Mouse (Mus musculus) hindbrain, embryonic 14.5 days (tissue): ENCODE data around the gene Padi1. TPM values are rescaled to one million over a fixed set of nuclear protein-coding genes. Genes with fewer than 3 reads are reported as not detected.

Experiments used
- ATAC-seq: fragments of 200-750 bp; cut with Nextera tagmentation; 2 replicates; pipeline ENCODE4 v1.8.0; 2017; ENCODE audit warnings: moderate number of reproducible peaks, mild to moderate bottlenecking, moderate TSS enrichment, moderate library complexity; ENCODE audit not compliant: low FRiP score
- DNase-seq: peaks from one replicate; pipeline ENCODE4 v3.0.0-alpha.2; 2015; ENCODE audit warnings: low spot score
- H3K27ac ChIP-seq: fragments of 300-500 bp; sonication (generic); 2 replicates; pipeline ENCODE4 v1.5.1; 2014; ENCODE audit warnings: mild to moderate bottlenecking, moderate library complexity
- H3K27me3 ChIP-seq: fragments of 300-500 bp; sonication (generic); 2 replicates; pipeline ENCODE4 v1.6.1; 2014; ENCODE audit warnings: mild to moderate bottlenecking, low read length, mixed read lengths; ENCODE audit not compliant: control insufficient read depth, insufficient read depth
- H3K36me3 ChIP-seq: fragments of 300-500 bp; sonication (generic); replicated peaks from 2 replicates; pipeline ENCODE4 v1.6.1; 2014; ENCODE audit not compliant: control insufficient read depth, insufficient read depth
- H3K4me1 ChIP-seq: fragments of 300-500 bp; sonication (generic); replicated peaks from 2 replicates; pipeline ENCODE4 v1.6.1; 2014; ENCODE audit warnings: antibody characterized with exemption, low read length, mixed read lengths; ENCODE audit not compliant: control insufficient read depth, insufficient read depth
- H3K4me2 ChIP-seq: fragments of 300-500 bp; sonication (generic); replicated peaks from 2 replicates; pipeline ENCODE4 v1.6.1; 2014; ENCODE audit warnings: mild to moderate bottlenecking, moderate library complexity
- H3K4me3 ChIP-seq: fragments of 300-500 bp; sonication (generic); replicated peaks from 2 replicates; pipeline ENCODE4 v1.5.1; 2014; ENCODE audit warnings: mild to moderate bottlenecking, low read length
- H3K9ac ChIP-seq: fragments of 300-500 bp; sonication (generic); 2 replicates; pipeline ENCODE4 v1.6.1; 2014
- H3K9me3 ChIP-seq: fragments of 300-500 bp; sonication (generic); 2 replicates; pipeline ENCODE4 v1.6.1; 2016; ENCODE audit warnings: low read length; ENCODE audit not compliant: control insufficient read depth
- WGBS: fragments of 180-500 bp; shearing (Covaris S2); extraction: QIAGEN DNeasy Blood & Tissue Kit; methylation state at CpG from one replicate; pipeline ENCODE4 v1.1.7; 2014; 5-methylcytosine and 5-hydroxymethylcytosine counted together
- polyA plus RNA-seq: library from polyadenylated mRNA; unstranded; fragments of >200 nt; fragmentation: Nextera tagmentation; extraction: Ambion mirVana; gene quantifications from 2 replicates; pipeline ENCODE4 v1.2.1, GENCODE M21; 2014

The Padi1 gene
- polyA plus RNA-seq, 1 experiment from 2014 or later, result not detected

- H3K9me3 ChIP-seq, result no peaks in the 10 kb centered on the region
- no peaks in the 10 kb centered on the region for H3K27me3 ChIP-seq
- no peak overlapping the region for H3K4me3 ChIP-seq
- no peak overlapping the region for H3K9ac ChIP-seq
- ATAC-seq (no peak), DNase-seq (no peak)
- no peaks in the 10 kb centered on the region for H3K4me1 ChIP-seq
- no peak overlapping the region for H3K27ac ChIP-seq
- H3K4me2 ChIP-seq, result no peak overlapping the region
- no peaks in the 10 kb centered on the region for H3K36me3 ChIP-seq
- WGBS, result 87% methylated on average over 9 of the region's 9 CpGs
Measured at GRCm38 (mm10) chr4:140804601-140805000, 41.0 kb downstream of the Padi1 start.

DNA sequence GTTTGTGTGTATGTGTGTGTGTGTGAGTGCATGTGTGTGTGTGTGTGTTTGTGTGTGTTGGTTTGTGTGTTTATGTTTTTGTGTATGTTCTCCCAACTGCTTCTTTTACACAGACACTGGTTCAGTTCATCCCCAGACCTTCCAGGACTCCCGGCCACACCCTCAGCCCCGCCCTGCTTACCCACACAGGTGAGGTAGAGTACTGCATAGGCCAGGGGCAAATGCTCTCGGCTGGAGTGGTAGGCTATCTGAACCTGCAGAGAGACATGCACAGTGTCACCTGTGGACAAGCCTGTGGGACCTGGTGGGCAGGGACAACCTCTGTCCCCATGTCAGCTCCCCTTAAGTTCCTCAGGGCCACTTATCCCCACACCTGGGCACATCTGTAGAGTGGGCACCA is 44.2 kb downstream of the Padi1 start:
- ATAC-seq (no peak), DNase-seq (no peak)
- Histone ChIP-seq H3K27ac (no peak overlapping the region), H3K9me3 (no peaks in the 10 kb centered on the region), H3K4me3 (no peak overlapping the region), H3K4me2 (no peak overlapping the region), H3K9ac (no peak overlapping the region), H3K27me3 (no peaks in the 10 kb centered on the region), H3K36me3 (no peaks in the 10 kb centered on the region), H3K4me1 (no peaks in the 10 kb centered on the region)
- 77% methylated on average over 3 of the region's 3 CpGs for WGBS

GRCm38 (mm10) chr4:140796786-140797185 is 48.8 kb downstream of the Padi1 start:
- DNase-seq, result no peak
- H3K4me1 ChIP-seq, result no peaks in the 10 kb centered on the region
- no peaks in the 10 kb centered on the region for H3K9me3 ChIP-seq
- H3K4me2 ChIP-seq, result no peak overlapping the region
- WGBS, result 82% methylated on average over 3 of the region's 3 CpGs
- no peak overlapping the region for H3K27ac ChIP-seq
- H3K4me3 ChIP-seq, result no peak overlapping the region
- H3K27me3 ChIP-seq, result no peaks in the 10 kb centered on the region
- ATAC-seq, result no peak
- H3K36me3 ChIP-seq, result no peaks in the 10 kb centered on the region
- H3K9ac ChIP-seq, result no peak overlapping the region

- Histone ChIP-seq H3K4me3 (no peak overlapping the region), H3K4me1 (no peaks in the 10 kb centered on the region), H3K9me3 (no peaks in the 10 kb centered on the region), H3K4me2 (no peak overlapping the region), H3K27ac (no peak overlapping the region), H3K9ac (no peak overlapping the region), H3K27me3 (no peaks in the 10 kb centered on the region), H3K36me3 (no peaks in the 10 kb centered on the region)
- ATAC-seq, result no peak
- 89% methylated on average over 9 of the region's 9 CpGs for WGBS
- no peak for DNase-seq
Measured at GRCm38 (mm10) chr4:140794678-140795077, 50.9 kb downstream of the Padi1 start.

DNA sequence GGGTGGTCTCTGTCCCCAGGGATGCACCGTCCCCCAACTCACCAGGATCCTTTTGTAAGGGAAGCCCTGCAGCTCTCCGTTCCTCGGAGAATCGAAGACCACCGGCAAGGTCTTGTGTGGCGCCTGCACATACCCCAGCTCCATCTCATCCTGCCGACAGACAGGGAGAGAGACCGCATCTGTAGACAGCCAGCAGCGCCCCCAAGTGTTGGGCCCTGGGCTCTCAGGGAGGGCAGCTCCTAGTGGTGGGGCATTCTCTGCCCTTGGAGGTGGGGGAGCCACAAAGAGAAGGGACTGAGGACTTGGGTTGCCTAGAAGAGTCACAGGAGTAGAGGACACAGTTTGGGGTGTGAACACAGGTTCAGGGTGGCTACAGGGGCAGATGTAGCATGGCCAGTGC is 51.8 kb downstream of the Padi1 start:
- 47% methylated on average over 9 of the region's 9 CpGs for WGBS
- Histone ChIP-seq H3K9ac (no peak overlapping the region), H3K4me2 (no peak overlapping the region), H3K36me3 (no peaks in the 10 kb centered on the region), H3K27ac (no peak overlapping the region), H3K4me3 (no peak overlapping the region), H3K27me3 (no peaks in the 10 kb centered on the region), H3K4me1 (no peaks in the 10 kb centered on the region), H3K9me3 (no peaks in the 10 kb centered on the region)
- DNase-seq, result no peak
- ATAC-seq, result no peak

GRCm38 (mm10) chr4:140792584-140792983 is 53.0 kb downstream of the Padi1 start:
- 90% methylated on average over 7 of the region's 7 CpGs for WGBS
- H3K9me3 ChIP-seq, result no peaks in the 10 kb centered on the region
- H3K27ac ChIP-seq, result no peak overlapping the region
- no peak overlapping the region for H3K4me3 ChIP-seq
- DNase-seq (no peak), ATAC-seq (no peak)
- no peak overlapping the region for H3K4me2 ChIP-seq
- no peaks in the 10 kb centered on the region for H3K36me3 ChIP-seq
- no peak overlapping the region for H3K9ac ChIP-seq
- no peaks in the 10 kb centered on the region for H3K27me3 ChIP-seq
- no peaks in the 10 kb centered on the region for H3K4me1 ChIP-seq

GRCm38 (mm10) chr4:140791071-140791470 is 54.5 kb downstream of the Padi1 start:
- Histone ChIP-seq H3K36me3 (no peaks in the 10 kb centered on the region), H3K9ac (no peak overlapping the region), H3K27me3 (no peaks in the 10 kb centered on the region), H3K4me1 (no peaks in the 10 kb centered on the region), H3K4me2 (no peak overlapping the region), H3K27ac (no peak overlapping the region), H3K4me3 (no peak overlapping the region), H3K9me3 (no peaks in the 10 kb centered on the region)
- DNase-seq (no peak), ATAC-seq (no peak)
- WGBS, result 88% methylated on average over 16 of the region's 16 CpGs

GRCm38 (mm10) chr4:140789983-140790382 is 55.6 kb downstream of the Padi1 start:
- H3K9ac ChIP-seq, result no peak overlapping the region
- 90% methylated on average over 4 of the region's 4 CpGs for WGBS
- no peaks in the 10 kb centered on the region for H3K4me1 ChIP-seq

GRCm38 (mm10) chr4:140788983-140789382 is 56.6 kb downstream of the Padi1 start:
- Histone ChIP-seq H3K36me3 (no peaks in the 10 kb centered on the region), H3K9me3 (no peaks in the 10 kb centered on the region), H3K4me3 (no peak overlapping the region), H3K27me3 (no peaks in the 10 kb centered on the region), H3K4me2 (no peak overlapping the region), H3K4me1 (no peaks in the 10 kb centered on the region), H3K9ac (no peak overlapping the region), H3K27ac (no peak overlapping the region)
- 47% methylated on average over 6 of the region's 6 CpGs for WGBS
- no peak for ATAC-seq
- peak; percentile 69 for DNase-seq

More at GRCm38 (mm10) chr4:140789983-140790382, 55.6 kb downstream of the Padi1 start:
- no peak for ATAC-seq
- Histone ChIP-seq H3K27me3 (no peaks in the 10 kb centered on the region), H3K4me3 (no peak overlapping the region), H3K27ac (no peak overlapping the region), H3K36me3 (no peaks in the 10 kb centered on the region), H3K4me2 (no peak overlapping the region), H3K9me3 (no peaks in the 10 kb centered on the region)
- no peak for DNase-seq

DNA sequence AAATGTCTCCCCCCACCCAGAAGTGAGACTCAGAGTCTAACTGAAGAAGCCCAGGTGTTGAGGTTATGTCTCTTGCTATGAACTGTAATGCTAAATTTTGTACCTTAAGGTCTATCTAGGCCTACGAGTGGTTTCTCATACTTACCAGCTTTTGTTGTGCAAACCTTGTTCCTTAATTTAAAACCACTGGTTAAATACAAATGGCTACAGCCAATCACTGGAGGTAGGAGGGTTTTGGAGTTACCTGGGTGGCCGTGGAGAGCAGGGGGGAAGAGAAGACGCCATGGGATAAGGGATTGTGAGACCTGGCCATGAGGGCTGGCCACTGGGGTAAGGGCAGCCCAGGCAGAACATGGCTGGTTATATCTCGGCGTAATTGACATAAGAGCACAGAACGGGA is 57.3 kb downstream of the Padi1 start:
- no peaks in the 10 kb centered on the region for H3K27me3 ChIP-seq
- no peak overlapping the region for H3K4me3 ChIP-seq
- H3K9me3 ChIP-seq, result no peaks in the 10 kb centered on the region
- WGBS, result 85% methylated on average over 6 of the region's 6 CpGs
- no peak overlapping the region for H3K9ac ChIP-seq
- H3K36me3 ChIP-seq, result no peaks in the 10 kb centered on the region
- H3K4me1 ChIP-seq, result no peaks in the 10 kb centered on the region
- ATAC-seq (no peak), DNase-seq (no peak)
- H3K27ac ChIP-seq, result no peak overlapping the region
- H3K4me2 ChIP-seq, result no peak overlapping the region
